Mouse (Mus musculus): Measurements from ENCODE around the gene Greb1. TPM values are rescaled to one million over a fixed set of nuclear protein-coding genes. Genes with fewer than 3 reads are reported as not detected.
A peak's percentile ranks its signal among the peaks of the same experiment; 100 is the strongest.

The Greb1 gene
- total RNA-seq, 2 experiments from 2014 or later, result 0.27 to 0.38 TPM

- no peak for DNase-seq (ENCODE audit: low spot score in 2 of 2)
- Histone ChIP-seq H3K4me3 (no peak overlapping the region), H3K27ac (no peak overlapping the region)
- no peak for TF ChIP-seq CTCF (conservative IDR thresholded peaks at IDR 0.05)
These were observed 110.1 kb downstream of the Greb1 start for GRCm38 (mm10) chr12:16690631-16691030.

GRCm38 (mm10) chr12:16672246-16672645 is 128.4 kb downstream of the Greb1 start:
- no peak for DNase-seq (ENCODE audit: low spot score in 2 of 2)
- TF ChIP-seq CTCF (conservative IDR thresholded peaks at IDR 0.05), result no peak
- Histone ChIP-seq H3K4me3 (no peak overlapping the region), H3K27ac (no peak overlapping the region)

DNA sequence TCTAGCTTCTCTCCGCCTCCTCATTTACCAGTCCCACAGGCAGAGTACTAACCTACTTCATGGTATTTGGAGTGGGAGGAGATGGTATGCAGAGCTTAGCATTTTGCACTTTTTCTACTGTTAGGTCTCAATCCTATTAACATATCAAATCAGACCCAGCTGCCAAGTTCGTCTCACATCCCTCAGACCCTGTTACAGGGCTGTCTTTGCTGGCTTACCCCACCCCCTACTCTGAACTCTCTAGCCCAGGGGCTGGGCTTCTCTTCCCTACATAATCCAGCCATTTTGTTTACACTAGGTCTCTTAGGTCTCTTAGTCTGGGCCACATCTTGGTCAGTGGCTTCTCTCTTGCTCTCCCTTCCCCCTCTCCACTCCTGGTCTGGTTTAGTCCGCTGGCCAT is 131.5 kb downstream of the Greb1 start:
- no peak for TF ChIP-seq CTCF (conservative IDR thresholded peaks at IDR 0.05)
- Histone ChIP-seq H3K4me3 (no peak overlapping the region), H3K27ac (no peak overlapping the region)
- no peak for DNase-seq (ENCODE audit: low spot score in 2 of 2)

DNA sequence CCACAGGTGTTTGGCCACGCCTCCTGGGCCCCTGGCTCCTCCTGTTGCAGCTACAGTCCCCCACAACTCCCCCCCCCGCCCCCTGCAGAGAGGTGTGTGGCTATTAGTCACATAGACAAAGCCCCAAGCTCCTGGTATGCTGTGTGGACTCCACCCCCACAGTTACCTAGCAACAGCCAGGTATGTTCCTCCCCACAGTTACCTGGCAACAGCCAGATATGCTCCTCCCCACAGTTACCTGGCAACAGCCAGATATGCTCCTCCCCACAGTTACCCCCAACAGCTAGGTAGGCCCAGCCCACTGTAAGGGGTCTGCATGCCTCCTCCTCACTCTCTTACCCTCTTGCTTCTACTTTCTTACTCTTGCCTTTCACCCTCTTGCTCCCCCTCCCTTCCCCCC is 135.7 kb downstream of the Greb1 start:
- no peak for TF ChIP-seq CTCF (conservative IDR thresholded peaks at IDR 0.05)
- no peak for DNase-seq (ENCODE audit: low spot score in 2 of 2)
- Histone ChIP-seq H3K4me3 (no peak overlapping the region), H3K27ac (no peak overlapping the region)

- Histone ChIP-seq H3K27ac (peak overlapping the region; percentile 85), H3K4me3 (no peak overlapping the region)
- peak; percentile 42 to 71 for DNase-seq (ENCODE audit: low spot score in 2 of 2)
- TF ChIP-seq CTCF (conservative IDR thresholded peaks at IDR 0.05), result peak; percentile 56
These were observed 137.6 kb downstream of the Greb1 start for GRCm38 (mm10) chr12:16662955-16663585.

DNA sequence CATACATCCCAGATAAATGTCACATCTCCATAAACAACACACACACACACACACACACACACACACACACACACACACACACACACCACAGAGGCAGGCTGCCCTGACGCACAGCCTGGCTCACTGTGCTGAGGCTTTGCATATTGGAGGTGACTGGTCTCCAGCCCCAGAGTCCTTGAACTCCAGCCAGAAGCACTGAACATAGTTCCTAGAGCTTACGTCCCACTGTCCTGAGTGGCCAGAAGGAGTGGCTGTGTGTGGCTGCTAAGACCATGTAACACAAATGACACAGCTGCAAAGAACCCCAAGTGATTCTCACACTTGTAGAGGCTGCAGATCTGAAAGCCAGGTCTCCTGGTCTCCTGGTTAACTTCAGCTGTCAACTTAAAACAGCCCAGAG is 138.8 kb downstream of the Greb1 start:
- Histone ChIP-seq H3K4me3 (no peak overlapping the region), H3K27ac (peak overlapping the region; percentile 85)
- no peak for TF ChIP-seq CTCF (conservative IDR thresholded peaks at IDR 0.05)
- no peak for DNase-seq (ENCODE audit: low spot score in 2 of 2)

- Histone ChIP-seq H3K27ac (peak overlapping the region; percentile 43; the same call in 1 of the 2 replicates), H3K4me3 (no peak overlapping the region)
- no peak for DNase-seq (ENCODE audit: low spot score in 2 of 2)
- TF ChIP-seq CTCF (conservative IDR thresholded peaks at IDR 0.05), result no peak
These were observed 139.2 kb downstream of the Greb1 start for GRCm38 (mm10) chr12:16661459-16661858.

DNA sequence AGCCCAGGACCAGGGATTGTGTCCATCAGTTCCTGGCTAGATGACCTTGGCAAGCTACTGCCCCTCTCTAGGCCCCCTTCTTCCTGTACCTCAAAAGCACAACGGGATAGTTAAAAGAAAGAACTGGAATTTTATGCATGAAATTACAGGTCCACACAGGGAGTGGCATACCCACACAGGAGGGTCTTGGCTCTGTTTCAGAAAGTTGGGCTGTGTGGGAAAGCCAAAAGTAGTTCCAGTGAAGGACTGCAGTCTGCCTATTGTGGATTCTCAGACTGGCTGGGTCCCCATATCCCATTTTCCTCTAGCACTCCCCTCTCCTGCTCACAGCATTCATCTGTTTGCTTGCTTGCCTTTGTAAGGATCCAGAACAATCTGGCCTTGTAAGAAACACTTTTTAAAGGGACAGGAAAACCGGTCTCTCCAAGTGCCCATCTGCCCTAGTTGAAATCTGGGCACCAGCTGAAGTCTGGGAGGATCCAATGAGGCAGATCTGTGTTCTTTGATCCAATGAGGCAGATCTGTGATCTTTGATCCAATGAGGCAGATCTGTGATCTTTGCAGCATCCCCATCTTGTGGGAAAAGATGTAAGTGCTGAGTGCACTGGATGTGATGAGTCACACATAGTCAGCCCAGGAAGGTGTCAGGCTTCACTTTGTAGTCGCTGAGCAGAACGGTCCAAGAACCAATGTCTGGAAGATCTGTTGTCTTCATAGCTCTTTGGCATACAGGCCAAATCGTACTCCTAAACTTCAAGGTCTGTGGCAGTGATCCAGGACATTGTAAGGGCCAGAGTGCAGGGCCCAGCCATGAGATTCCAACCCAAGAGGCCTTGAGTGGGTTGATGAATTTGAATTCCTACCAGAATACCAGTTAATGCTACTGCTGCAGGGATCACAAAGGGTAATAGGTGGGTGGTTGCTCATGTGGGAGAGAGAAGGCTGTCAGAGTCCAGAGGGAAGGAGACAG is 143.5 kb downstream of the Greb1 start:
- peak; percentile 43 to 67 for DNase-seq (ENCODE audit: low spot score in 2 of 2)
- Histone ChIP-seq H3K4me3 (peak overlapping the region; percentile 51; the same call in 1 of the 2 replicates), H3K27ac (peak overlapping the region; percentile 80)
- TF ChIP-seq CTCF (conservative IDR thresholded peaks at IDR 0.05), result peak; percentile 63

DNA sequence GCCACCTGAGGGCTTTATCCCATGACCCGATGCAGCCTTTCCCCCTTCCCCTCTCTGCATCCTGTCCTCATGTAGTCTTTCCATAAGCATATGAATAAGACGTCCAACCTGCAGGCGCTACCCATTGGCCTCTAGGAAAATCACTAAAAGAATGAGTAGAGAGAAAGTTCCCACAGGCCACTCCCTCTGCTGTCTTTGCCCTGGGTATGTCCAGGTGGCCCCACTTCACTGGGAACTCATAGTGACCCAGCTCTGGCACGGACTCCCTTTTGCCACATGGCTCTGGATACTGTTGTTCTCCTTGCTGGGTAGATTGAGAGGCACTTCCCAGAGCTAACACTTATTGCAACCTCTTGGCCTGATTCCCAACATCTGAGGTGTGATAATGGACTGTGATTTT is 145.1 kb downstream of the Greb1 start:
- Histone ChIP-seq H3K4me3 (peak overlapping the region; percentile 51), H3K27ac (peak overlapping the region; percentile 80)
- TF ChIP-seq CTCF (conservative IDR thresholded peaks at IDR 0.05), result no peak
- no peak for DNase-seq (ENCODE audit: low spot score in 2 of 2)

- peak; percentile 66 to 68 for DNase-seq (ENCODE audit: low spot score in 2 of 2)
- no peak for TF ChIP-seq CTCF (conservative IDR thresholded peaks at IDR 0.05)
- H3K4me3 ChIP-seq, result peak within 1 kb of the TSS; percentile 53
- peak within 1 kb of the TSS; percentile 80 for H3K27ac ChIP-seq
These were observed 147.2 kb downstream of the Greb1 start, which contains the start of gene Ntsr2 for GRCm38 (mm10) chr12:16653332-16654093. TSS of gene Ntsr2 (plus strand) at chr12:16653382.

DNA sequence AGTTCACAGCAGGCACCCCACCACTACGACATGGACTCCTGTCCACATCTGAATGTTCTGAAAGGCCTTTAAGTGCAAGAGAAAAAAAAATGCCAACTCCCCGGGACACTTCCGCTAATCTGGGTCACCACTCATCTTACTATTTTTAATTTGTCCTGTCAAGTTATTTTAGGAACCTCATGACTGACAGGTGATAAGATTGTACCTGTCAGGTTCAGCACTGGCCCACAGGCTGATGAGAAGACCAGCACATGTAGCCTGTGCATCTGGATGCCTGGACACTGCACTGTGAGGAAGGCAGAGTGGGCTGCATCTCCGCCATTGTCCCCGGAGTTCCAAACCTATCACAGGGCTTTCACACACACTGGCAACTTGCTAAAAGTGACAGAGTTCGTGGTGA is 150.9 kb downstream of the Greb1 start:
- no peak for DNase-seq (ENCODE audit: low spot score in 2 of 2)
- Histone ChIP-seq H3K27ac (no peak overlapping the region), H3K4me3 (no peak overlapping the region)
- no peak for TF ChIP-seq CTCF (conservative IDR thresholded peaks at IDR 0.05)

DNA sequence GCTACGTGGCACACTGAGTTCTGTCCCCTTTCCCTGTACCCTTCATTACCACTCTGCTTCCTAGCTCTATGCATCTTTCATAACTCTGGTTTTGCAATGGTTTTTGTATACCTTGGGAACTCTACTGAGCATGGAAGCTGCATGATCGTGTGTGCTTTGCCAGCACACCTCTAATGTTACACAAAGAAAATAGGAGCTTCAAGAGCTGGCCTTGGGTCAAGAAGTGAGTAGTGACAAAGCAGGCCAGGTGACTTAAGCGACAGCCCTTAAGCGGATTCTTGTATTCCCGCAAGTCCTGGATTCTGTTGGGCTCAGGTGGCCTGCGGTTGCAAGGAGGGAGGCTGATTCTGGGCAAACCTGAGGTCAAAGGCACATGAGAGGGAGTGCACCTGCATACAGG is 152.4 kb downstream of the Greb1 start:
- Histone ChIP-seq H3K27ac (no peak overlapping the region), H3K4me3 (no peak overlapping the region)
- no peak for TF ChIP-seq CTCF (conservative IDR thresholded peaks at IDR 0.05)
- no peak for DNase-seq (ENCODE audit: low spot score in 2 of 2)

Measured in layer of hippocampus, adult 2 months (tissue).